Mouse (Mus musculus) 3T3-L1 (cell line): Measurements from ENCODE around the gene Fggy.

Experiments
- DNase-seq: peaks from one replicate; pipeline ENCODE4 v3.0.0-alpha.2; 2015; ENCODE audit warnings: low read depth, low spot score

The Fggy gene

GRCm38 (mm10) chr4:95588722-95589283, 31.5 kb downstream of the Fggy start:
- no peak for DNase-seq

GRCm38 (mm10) chr4:95590878-95591277, 33.6 kb downstream of the Fggy start:
- no peak for DNase-seq

- DNase-seq: no peak
These were observed 39.9 kb downstream of the Fggy start for GRCm38 (mm10) chr4:95597208-95597607.

GRCm38 (mm10) chr4:95601776-95602175, 44.5 kb downstream of the Fggy start:
- DNase-seq: no peak

GRCm38 (mm10) chr4:95603254-95603653, 45.9 kb downstream of the Fggy start:
- no peak for DNase-seq

DNA sequence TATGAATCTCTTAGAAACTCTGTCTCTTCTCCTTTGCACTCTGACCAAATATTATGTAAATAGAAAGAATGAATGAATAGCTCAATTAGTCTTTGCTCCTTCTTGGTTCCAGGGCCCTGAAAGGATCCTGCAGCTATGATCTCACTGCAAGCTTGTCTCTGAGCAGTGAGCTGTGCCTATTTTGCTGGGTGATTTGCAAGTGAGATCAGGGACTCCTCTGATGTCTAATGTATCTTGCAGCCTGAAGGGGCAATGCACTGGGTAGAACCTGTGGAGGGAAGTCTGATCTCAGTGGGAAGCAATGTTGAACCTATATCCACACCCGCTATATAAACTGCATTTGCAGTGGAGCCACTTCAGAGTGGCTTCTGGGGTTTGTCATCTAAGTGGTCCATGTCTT, 53.4 kb downstream of the Fggy start:
- DNase-seq: no peak

GRCm38 (mm10) chr4:95611390-95611789, 54.1 kb downstream of the Fggy start:
- DNase-seq: no peak

GRCm38 (mm10) chr4:95621046-95621445, 63.7 kb downstream of the Fggy start:
- peak; percentile 4 for DNase-seq

DNA sequence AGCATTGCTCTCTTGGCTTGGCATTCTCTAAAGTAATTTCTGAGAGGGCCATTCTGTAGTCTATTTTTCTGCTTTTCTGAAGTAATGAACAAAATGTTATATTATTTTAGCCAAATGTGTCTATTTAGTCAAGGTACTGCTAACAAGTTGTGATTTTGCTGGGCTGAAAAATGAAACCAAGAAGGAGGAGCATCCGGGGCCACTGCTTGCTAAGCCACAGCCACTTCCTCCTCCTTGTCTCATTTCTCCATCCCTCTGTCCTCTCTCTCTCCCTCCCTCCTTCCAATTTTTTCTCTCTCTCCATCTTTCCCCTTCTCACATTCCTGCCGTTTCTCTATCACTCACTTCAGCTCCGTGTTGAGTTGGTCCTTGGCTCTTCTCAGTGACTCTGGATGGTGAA, 67.4 kb downstream of the Fggy start:
- DNase-seq: no peak

DNA sequence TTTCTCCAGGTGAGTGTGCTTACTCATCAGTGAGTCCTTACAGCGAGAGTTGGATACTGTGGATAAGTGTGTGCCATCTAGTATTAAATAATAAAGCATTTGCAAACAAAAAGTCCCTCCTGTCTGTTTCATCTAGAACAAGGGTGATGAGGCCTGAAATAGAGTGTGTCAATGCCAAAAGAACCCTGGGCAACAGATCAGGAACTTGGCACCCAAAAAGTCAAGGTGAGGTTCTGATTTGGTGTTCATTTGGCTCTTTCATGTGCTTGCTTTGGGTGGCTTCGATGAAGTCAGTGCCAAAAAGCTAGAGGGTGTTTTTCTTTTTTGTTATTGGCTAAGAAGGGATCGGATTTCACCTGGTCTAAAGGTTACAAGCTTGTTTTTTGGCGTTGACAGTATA, 68.3 kb downstream of the Fggy start:
- peak; percentile 22 for DNase-seq

DNA sequence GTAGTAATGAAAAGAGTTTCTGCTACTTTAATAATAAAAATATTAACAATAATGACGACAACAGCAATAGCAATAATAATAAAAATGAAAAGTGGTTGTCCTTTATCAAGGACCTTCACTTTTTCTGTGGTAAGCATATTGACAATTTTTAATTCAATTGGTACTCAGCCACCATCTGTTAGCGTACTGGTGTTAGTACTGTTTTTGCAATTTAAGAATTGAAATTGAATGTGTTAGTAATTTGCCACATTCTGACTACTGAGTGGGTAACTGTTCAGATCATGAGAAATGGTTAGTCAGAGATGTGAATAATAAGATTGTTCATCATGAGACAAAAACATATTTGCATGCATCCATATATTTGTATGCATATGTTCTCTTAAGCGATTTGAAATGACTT, 68.9 kb downstream of the Fggy start:
- DNase-seq: no peak

DNA sequence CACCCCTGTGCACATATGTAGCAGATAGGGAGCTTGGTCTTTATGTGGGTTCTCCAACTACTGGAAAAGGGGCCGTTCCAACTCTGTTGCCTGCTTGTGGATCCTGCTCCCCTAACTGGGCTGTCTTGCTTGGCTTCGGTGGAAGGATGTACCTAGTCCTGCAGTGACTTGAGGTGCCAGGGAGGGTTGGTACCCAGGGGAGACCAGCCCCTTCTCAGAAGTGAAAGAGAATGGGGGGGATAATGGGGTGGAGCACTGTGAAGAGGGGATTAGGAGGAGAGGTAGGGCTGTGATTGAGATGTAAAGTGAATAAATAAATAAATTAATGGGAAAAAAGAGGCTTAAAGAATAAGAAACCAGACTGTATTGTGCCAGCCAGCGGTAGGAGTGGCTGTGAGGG, 77.6 kb downstream of the Fggy start:
- no peak for DNase-seq

DNA sequence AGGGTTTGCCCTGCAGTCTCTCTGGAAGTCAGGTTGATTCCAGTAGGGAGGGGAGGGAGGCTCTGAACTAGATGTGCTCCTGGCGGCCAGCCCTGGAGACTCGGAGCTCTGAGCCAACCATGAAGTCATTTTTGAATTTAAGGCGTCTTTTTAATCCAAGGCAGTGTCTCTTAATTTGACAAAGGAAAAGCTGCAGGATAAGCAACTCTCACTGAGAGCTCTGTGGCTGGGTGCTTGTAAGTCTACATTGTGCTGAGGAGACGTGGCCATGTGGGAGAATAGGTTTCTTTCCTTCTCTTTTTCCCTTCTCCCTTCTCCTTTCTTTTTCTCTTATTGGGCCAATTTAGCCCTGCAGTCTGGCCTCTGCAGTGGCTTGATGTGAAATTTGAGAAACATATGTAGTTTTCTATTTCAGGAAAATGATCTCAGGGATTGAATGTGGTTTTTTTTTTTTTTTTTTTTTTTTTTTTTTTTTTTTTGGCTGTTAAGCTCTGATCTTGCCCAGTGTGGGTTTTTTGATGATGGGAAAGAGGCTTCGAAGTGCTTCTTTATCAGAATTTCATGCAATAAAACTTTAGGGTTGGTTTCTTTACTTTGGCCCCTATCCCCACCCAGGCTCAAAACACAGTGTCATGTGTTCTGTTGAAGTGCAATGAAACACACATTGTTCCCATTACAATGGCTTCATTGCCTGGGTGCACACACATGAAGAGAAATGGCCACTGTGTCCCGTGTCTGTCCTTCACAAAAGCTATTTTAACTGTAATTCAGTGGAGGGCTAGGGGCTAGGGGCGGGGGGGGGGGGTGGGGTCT, 79.8 kb downstream of the Fggy start:
- peak; percentile 62 for DNase-seq

DNA sequence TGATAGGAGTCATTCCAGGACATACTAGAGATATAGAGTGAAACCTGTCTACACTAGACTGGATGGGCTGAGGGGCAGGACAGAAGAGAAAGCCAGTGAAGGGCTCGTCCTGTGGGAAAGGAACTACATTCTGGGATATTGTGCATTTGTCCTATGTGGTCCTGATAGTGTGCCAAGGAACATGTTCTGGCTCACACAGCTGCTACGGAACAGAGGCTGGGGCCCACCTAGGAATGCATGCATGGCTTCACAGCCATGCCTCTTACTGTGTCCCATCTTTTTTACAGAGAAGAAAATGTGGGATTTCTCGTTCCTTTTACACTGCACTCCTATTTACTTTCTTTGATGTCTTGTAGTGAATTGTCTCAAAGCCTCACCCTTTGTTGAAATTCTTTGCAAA, 80.8 kb downstream of the Fggy start:
- DNase-seq: no peak

DNA sequence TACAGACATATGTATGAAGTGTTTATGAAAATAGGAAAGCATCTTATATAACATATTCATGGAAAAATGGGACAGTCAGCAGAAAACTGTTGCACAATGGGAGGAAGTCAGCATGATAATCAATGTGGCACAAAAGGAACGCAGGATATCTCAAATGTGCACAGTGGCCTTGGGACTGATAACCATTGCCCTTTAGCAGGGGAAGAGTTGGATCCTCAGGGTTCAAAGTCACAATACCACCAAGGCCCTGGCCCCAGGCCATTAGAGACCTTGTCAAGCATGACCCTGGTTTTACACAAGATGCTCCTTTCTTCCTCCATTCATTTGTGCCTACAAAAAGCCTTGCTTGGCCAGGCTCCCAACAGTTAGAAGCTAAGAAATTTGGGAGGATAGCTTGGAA, 83.5 kb downstream of the Fggy start:
- no peak for DNase-seq

- no peak for DNase-seq
These were observed 86.7 kb downstream of the Fggy start for GRCm38 (mm10) chr4:95644048-95644447.

DNA sequence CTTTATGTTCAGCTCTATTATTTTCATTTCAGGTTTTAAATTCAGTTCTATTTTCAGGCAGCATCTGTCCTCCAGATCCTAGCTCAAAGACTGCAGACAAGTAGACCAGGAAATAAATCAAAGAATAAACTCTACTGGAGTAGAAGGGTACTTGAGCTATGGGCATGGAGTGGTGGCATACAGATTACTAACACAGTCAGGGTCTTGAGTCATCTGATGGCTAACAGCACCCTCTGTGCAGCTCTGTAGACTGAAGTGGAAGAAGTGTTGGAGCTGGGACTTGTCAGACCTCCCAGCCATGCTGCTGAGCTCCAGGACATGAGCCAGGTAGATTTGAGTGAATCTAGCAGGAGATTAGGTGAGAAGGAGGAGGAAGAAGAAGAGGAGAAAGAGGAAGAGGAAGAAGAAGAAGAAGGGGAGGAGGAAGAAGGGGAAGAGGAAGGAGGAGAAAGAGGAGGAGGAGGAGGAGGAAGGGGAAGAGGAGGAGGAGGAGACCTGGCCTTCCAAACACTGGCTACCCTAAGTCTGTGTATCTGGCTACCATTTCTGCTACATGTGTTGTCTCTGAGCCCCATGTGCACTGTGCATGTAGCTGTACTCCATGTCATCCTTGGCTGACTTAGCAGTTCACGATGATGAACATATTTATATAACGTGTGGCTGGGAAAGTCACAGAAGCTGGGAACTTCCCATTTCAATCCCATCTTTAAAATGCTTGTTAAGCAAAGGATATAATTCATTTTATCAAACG, 91.7 kb downstream of the Fggy start:
- no peak for DNase-seq

DNA sequence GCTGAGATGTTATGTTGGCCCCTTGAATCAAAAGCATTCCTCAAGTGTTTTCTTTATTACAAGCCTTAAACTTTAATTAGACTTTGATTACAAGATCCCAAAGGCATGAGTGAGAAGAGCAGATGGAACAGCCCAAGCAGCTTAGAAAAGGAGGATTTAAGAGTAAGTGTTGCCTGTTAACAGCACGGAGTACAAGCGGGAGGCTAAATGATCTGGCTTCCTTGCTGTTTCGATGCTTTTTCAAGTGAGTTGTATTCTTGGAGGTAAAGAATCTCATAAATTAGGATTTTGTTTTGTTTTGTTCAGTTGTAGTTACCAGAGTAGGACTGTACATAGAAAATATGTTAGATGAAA, 92.2 kb downstream of the Fggy start:
- no peak for DNase-seq

GRCm38 (mm10) chr4:95649980-95650379, 92.7 kb downstream of the Fggy start:
- no peak for DNase-seq

- no peak for DNase-seq
These were observed 94.7 kb downstream of the Fggy start for GRCm38 (mm10) chr4:95652044-95652443.

DNA sequence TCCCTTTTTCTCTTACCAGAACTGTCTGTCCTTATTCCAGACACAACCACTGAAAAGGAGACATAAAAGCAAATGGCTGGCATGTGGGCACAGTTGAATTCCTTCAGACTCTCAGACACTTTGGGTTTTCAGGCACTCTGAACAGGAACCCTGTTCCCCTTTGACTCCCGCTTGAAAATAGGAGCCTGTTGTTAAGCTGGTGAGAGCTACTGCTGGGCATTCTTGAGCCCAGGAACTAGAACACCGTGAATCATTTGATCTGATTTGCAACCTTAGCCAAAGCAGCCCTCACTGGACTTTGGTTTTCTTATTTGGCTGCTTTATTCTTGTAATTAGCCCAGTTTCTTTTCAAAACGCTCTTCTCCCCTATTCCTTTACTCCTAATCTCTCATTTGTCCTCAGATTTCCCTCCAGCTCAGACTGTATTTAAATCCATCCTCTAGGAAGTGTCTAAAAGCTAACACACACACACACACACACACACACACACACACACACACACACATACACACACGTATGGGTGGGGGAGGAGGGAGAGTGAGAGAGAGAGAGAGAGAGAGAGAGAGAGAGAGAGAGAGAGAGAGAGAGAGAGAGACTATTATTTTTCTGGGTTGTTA, 96.1 kb downstream of the Fggy start:
- no peak for DNase-seq

GRCm38 (mm10) chr4:95653913-95654301, 96.6 kb downstream of the Fggy start:
- DNase-seq: no peak
